Mouse (Mus musculus): ENCODE measurements around the gene Ache. TPM values are rescaled to one million over a fixed set of nuclear protein-coding genes. Genes with fewer than 3 reads are reported as not detected.

Ache gene
- total RNA-seq, 2 experiments from 2014 or later, result 60.1 to 64.5 TPM

- DNase-seq (ENCODE audit: low spot score in 2 of 2), result no peak
- intact Hi-C loops (cut with DNase I), result no loop called here
These were observed 30.0 kb downstream of the Ache start for GRCm38 (mm10) chr5:137317361-137317760.

- intact Hi-C loops (cut with DNase I), result no loop called here
- DNase-seq (ENCODE audit: low spot score in 2 of 2), result no peak
These were observed 31.3 kb downstream of the Ache start for GRCm38 (mm10) chr5:137318570-137318969.

GRCm38 (mm10) chr5:137320996-137321395 lies 33.7 kb downstream of the Ache start:
- no peak for DNase-seq (ENCODE audit: low spot score in 2 of 2)
- intact Hi-C loops (cut with DNase I), result no loop called here

GRCm38 (mm10) chr5:137330910-137331309 lies 43.6 kb downstream of the Ache start:
- intact Hi-C loops (cut with DNase I), result loop anchor here (5.0 to 10.0 kb wide), 2 partner anchors 171 to 444 kb away; partner anchors contain the start of genes Pop7 and Ppp1r35

GRCm38 (mm10) chr5:137332857-137333511 lies 45.7 kb downstream of the Ache start:
- intact Hi-C loops (cut with DNase I), result loop anchor here (5.0 to 10.0 kb wide), 2 partner anchors 169 to 442 kb away; partner anchors contain the start of genes Pop7 and Ppp1r35
- no peak for DNase-seq (ENCODE audit: low spot score in 2 of 2)

More at GRCm38 (mm10) chr5:137330910-137331309, 43.6 kb downstream of the Ache start:
- DNase-seq (ENCODE audit: low spot score in 2 of 2), result no peak

GRCm38 (mm10) chr5:137333512-137334174 lies 46.3 kb downstream of the Ache start, which contains the start of gene Slc12a9:
Slc12a9 (minus strand) TSS chr5:137333597.
- intact Hi-C loops (cut with DNase I), result loop anchor here (5.0 to 10.0 kb wide), 2 partner anchors 169 to 441 kb away; partner anchors contain the start of genes Pop7 and Ppp1r35

GRCm38 (mm10) chr5:137334317-137334716 lies 47.0 kb downstream of the Ache start:
- no peak for DNase-seq (ENCODE audit: low spot score in 2 of 2)
- intact Hi-C loops (cut with DNase I), result loop anchor here (5.0 to 10.0 kb wide), 2 partner anchors 168 to 440 kb away; partner anchors contain the start of genes Pop7 and Ppp1r35

More at GRCm38 (mm10) chr5:137333512-137334174, 46.3 kb downstream of the Ache start, which contains the start of gene Slc12a9:
- DNase-seq (ENCODE audit: low spot score in 2 of 2), result peak; percentile 88 to 90

- no peak for DNase-seq (ENCODE audit: low spot score in 2 of 2)
- intact Hi-C loops (cut with DNase I), result loop anchor here (10.0 kb wide), 1 partner anchor 440 kb away; the partner anchor contains the start of gene Ppp1r35
These were observed 47.7 kb downstream of the Ache start for GRCm38 (mm10) chr5:137335066-137335465.

- intact Hi-C loops (cut with DNase I), result loop anchor here (10.0 kb wide), 1 partner anchor 438 kb away; the partner anchor contains the start of gene Ppp1r35
- no peak for DNase-seq (ENCODE audit: low spot score in 2 of 2)
These were observed 49.9 kb downstream of the Ache start for GRCm38 (mm10) chr5:137337190-137337589.

- intact Hi-C loops (cut with DNase I), result loop anchor here (10.0 kb wide), 1 partner anchor 437 kb away; the partner anchor contains the start of gene Ppp1r35
- DNase-seq (ENCODE audit: low spot score in 2 of 2), result peak; percentile 85 to 87
These were observed 50.9 kb downstream of the Ache start for GRCm38 (mm10) chr5:137338256-137338655.

GRCm38 (mm10) chr5:137338663-137339289 lies 51.5 kb downstream of the Ache start:
- peak in 1 of 2 experiments; percentile 16 for DNase-seq (ENCODE audit: low spot score in 2 of 2)
- intact Hi-C loops (cut with DNase I), result loop anchor here (10.0 kb wide), 1 partner anchor 436 kb away; the partner anchor contains the start of gene Ppp1r35

- no peak for DNase-seq (ENCODE audit: low spot score in 2 of 2)
- intact Hi-C loops (cut with DNase I), result loop anchor here (10.0 kb wide), 1 partner anchor 435 kb away; the partner anchor contains the start of gene Ppp1r35
These were observed 52.1 kb downstream of the Ache start for GRCm38 (mm10) chr5:137339290-137339979.

GRCm38 (mm10) chr5:137340222-137340621 lies 52.9 kb downstream of the Ache start:
- intact Hi-C loops (cut with DNase I), result no loop called here
- no peak for DNase-seq (ENCODE audit: low spot score in 2 of 2)

GRCm38 (mm10) chr5:137342407-137343012 lies 55.2 kb downstream of the Ache start:
- intact Hi-C loops (cut with DNase I), result no loop called here
- DNase-seq (ENCODE audit: low spot score in 2 of 2), result no peak

- DNase-seq (ENCODE audit: low spot score in 2 of 2), result no peak
These were observed 56.1 kb downstream of the Ache start for GRCm38 (mm10) chr5:137343412-137343811.

GRCm38 (mm10) chr5:137343869-137344268 lies 56.5 kb downstream of the Ache start:
- intact Hi-C loops (cut with DNase I), result no loop called here
- no peak for DNase-seq (ENCODE audit: low spot score in 2 of 2)

More at GRCm38 (mm10) chr5:137343412-137343811, 56.1 kb downstream of the Ache start:
- intact Hi-C loops (cut with DNase I), result no loop called here

All from left cerebral cortex, postnatal 36 days (tissue).